ENCODE assay signal across 9 mouse cellular contexts in genomic region chr10:39471714-39472531, GRCm38 (mm10).
DNase-seq lines count a peak whose midpoint lies in the region; ATAC-seq and TF ChIP-seq lines count a peak whose summit lies in the region.
"Had no signal": no experiment of that assay in that cellular context is flagged by ENCODE, and none has a peak within 500 bp of the region (broad histone marks: within the 10 kb centered on the region; RNA-seq: fewer than 3 reads in every experiment).

No protein-coding gene starts in this region.

- H3K4me3 ChIP-seq in hindbrain, embryonic 12.5 days, result no peak overlapping the region
- no peak overlapping the region for H3K4me3 ChIP-seq in hindbrain, embryonic 10.5 days
- H3K4me3 ChIP-seq in cerebellum, adult 2 months (replicated peaks; ENCODE audit: insufficient read depth, low read depth, low read length), result peak overlapping the region; percentile 38
- H3K4me3 ChIP-seq in midbrain, embryonic 15.5 days, result no peak overlapping the region
- H3K4me3 ChIP-seq in thymus, adult 2 months (ENCODE audit: control insufficient read depth, insufficient read depth, low read length), result no peak overlapping the region
- H3K4me3 ChIP-seq: heart, embryonic 13.5 days had no signal

- peak overlapping the region; percentile 76 for H3K27ac ChIP-seq in hindbrain, embryonic 12.5 days
- no peak overlapping the region for H3K27ac ChIP-seq in hindbrain, embryonic 10.5 days
- H3K27ac ChIP-seq in cerebellum, adult 2 months (ENCODE audit: insufficient read depth, low read length), result peak overlapping the region; percentile 44
- H3K27ac ChIP-seq in midbrain, embryonic 15.5 days, result peak overlapping the region; percentile 49
- H3K27ac ChIP-seq in thymus, adult 2 months (ENCODE audit: control insufficient read depth, insufficient read depth, low read length), result no peak overlapping the region
- H3K27ac ChIP-seq: heart, embryonic 13.5 days had no signal

- peak; percentile 63; the same call in 1 of the 2 replicates for ATAC-seq in hindbrain, embryonic 12.5 days (ENCODE audit: low FRiP score)
- ATAC-seq in midbrain, embryonic 15.5 days (replicated peaks), result peak; percentile 66

- H3K36me3 ChIP-seq in hindbrain, embryonic 12.5 days, result no peaks in the 10 kb centered on the region
- H3K36me3 ChIP-seq in hindbrain, embryonic 10.5 days, result peaks cover 6% of the 10 kb centered on the region
- H3K36me3 ChIP-seq in midbrain, embryonic 15.5 days (replicated peaks), result no peaks in the 10 kb centered on the region
- H3K36me3 ChIP-seq in thymus, adult 2 months (ENCODE audit: control insufficient read depth, insufficient read depth, low read length), result no peaks in the 10 kb centered on the region
- H3K36me3 ChIP-seq: heart, embryonic 13.5 days had no signal

- TF ChIP-seq CTCF in cerebellum, adult 2 months (IDR thresholded peaks at IDR 0.05; ENCODE audit: borderline replicate concordance, insufficient read depth, low read depth, low read length), result no peak
- no peak for TF ChIP-seq CTCF in thymus, adult 2 months (IDR thresholded peaks at IDR 0.05; ENCODE audit: borderline replicate concordance, control insufficient read depth, extremely low read depth, insufficient read depth, low read length, poor library complexity)

- 0 out of 2 replicates have a peak overlapping the region, but pooled peaks have one; percentile 23 for H3K4me2 ChIP-seq in hindbrain, embryonic 12.5 days (replicated peaks)
- H3K4me2 ChIP-seq in midbrain, embryonic 15.5 days, result peak overlapping the region; percentile 5; the same call in 1 of the 2 replicates
- H3K4me2 ChIP-seq: heart, embryonic 13.5 days had no signal

- no peaks in the 10 kb centered on the region for H3K9me3 ChIP-seq in hindbrain, embryonic 12.5 days (replicated peaks)
- no peaks in the 10 kb centered on the region for H3K9me3 ChIP-seq in hindbrain, embryonic 10.5 days
- H3K9me3 ChIP-seq in midbrain, embryonic 15.5 days, result no peaks in the 10 kb centered on the region
- H3K9me3 ChIP-seq: heart, embryonic 13.5 days had no signal

- WGBS in hindbrain, embryonic 12.5 days, result 56% methylated on average over 15 of the region's 15 CpGs
- WGBS in hindbrain, embryonic 10.5 days, result 81% methylated on average over 15 of the region's 15 CpGs
- WGBS in cerebellum, adult 2 months, result 10% methylated on average over 15 of the region's 15 CpGs
- 61% methylated on average over 15 of the region's 15 CpGs for WGBS in midbrain, embryonic 15.5 days
- 75% methylated on average over 15 of the region's 15 CpGs for WGBS in thymus, adult 2 months

- peaks cover 28% of the 10 kb centered on the region for H3K4me1 ChIP-seq in hindbrain, embryonic 12.5 days
- peaks cover 6% of the 10 kb centered on the region for H3K4me1 ChIP-seq in hindbrain, embryonic 10.5 days (replicated peaks)
- H3K4me1 ChIP-seq in cerebellum, adult 2 months (ENCODE audit: control insufficient read depth, insufficient read depth, low read length), result peaks cover 30% of the 10 kb centered on the region
- H3K4me1 ChIP-seq in midbrain, embryonic 15.5 days, result peaks cover 26% of the 10 kb centered on the region
- peaks cover 30% of the 10 kb centered on the region for H3K4me1 ChIP-seq in thymus, adult 2 months (replicated peaks; ENCODE audit: control insufficient read depth, insufficient read depth, low read length)

- no peak overlapping the region for H3K9ac ChIP-seq in hindbrain, embryonic 12.5 days
- no peak overlapping the region for H3K9ac ChIP-seq in midbrain, embryonic 15.5 days
- H3K9ac ChIP-seq: heart, embryonic 13.5 days had no signal

- H3K27me3 ChIP-seq in hindbrain, embryonic 12.5 days, result no peaks in the 10 kb centered on the region
- no peaks in the 10 kb centered on the region for H3K27me3 ChIP-seq in hindbrain, embryonic 10.5 days (ENCODE audit: insufficient read depth, poor library complexity, severe bottlenecking)
- no peaks in the 10 kb centered on the region for H3K27me3 ChIP-seq in cerebellum, adult 2 months (ENCODE audit: control insufficient read depth, insufficient read depth, low read length)
- no peaks in the 10 kb centered on the region for H3K27me3 ChIP-seq in midbrain, embryonic 15.5 days (replicated peaks)
- H3K27me3 ChIP-seq in thymus, adult 2 months (ENCODE audit: control insufficient read depth, insufficient read depth, low read length), result no peaks in the 10 kb centered on the region
- H3K27me3 ChIP-seq: heart, embryonic 13.5 days had no signal

- no peak for DNase-seq in hindbrain, embryonic 10.5 days (ENCODE audit: low spot score)
- DNase-seq in CD4-positive, CD25-positive, alpha-beta regulatory T cell, adult 2 months (ENCODE audit: low read depth, low spot score), result peak; percentile 44
- DNase-seq in cerebellum, adult 2 months, result peak; percentile 50 to 60
- DNase-seq in induced T-regulatory cell, adult 2 months (ENCODE audit: low read depth), result peak; percentile 76
- DNase-seq in thymus, adult 2 months, result no peak
- DNase-seq in liver, result no peak

- TF ChIP-seq POLR2A in cerebellum, adult 2 months (IDR thresholded peaks at IDR 0.05; ENCODE audit: borderline replicate concordance, insufficient read depth, low read length), result no peak
- TF ChIP-seq POLR2A in thymus, adult 2 months (IDR thresholded peaks at IDR 0.05; ENCODE audit: control insufficient read depth, extremely low read depth, insufficient read depth, low read length, poor library complexity), result no peak

Comparison
In these comparisons a context has a peak if more than half of its experiments do, and no peak if none do; other contexts are left out.
1. H3K27ac ChIP-seq: peak in hindbrain, embryonic 12.5 days (single experiment), cerebellum, adult 2 months (single experiment) and midbrain, embryonic 15.5 days (single experiment); none in hindbrain, embryonic 10.5 days (single experiment) and thymus, adult 2 months (single experiment).
2. DNase-seq: peak in CD4-positive, CD25-positive, alpha-beta regulatory T cell, adult 2 months (single experiment), cerebellum, adult 2 months (2 of 2) and induced T-regulatory cell, adult 2 months (single experiment); none in hindbrain, embryonic 10.5 days (single experiment), thymus, adult 2 months (single experiment) and liver (single experiment).